Mouse (Mus musculus): Measurements from ENCODE around the gene Slc46a2.

GRCm38 (mm10) chr4:59897814-59898520 lies 16.9 kb downstream of the Slc46a2 start:
- TF ChIP-seq CTCF (IDR thresholded peaks at IDR 0.05; ENCODE audit: control insufficient read depth, insufficient read depth, low read length) (no peak), POLR2A (IDR thresholded peaks at IDR 0.05; ENCODE audit: borderline replicate concordance, control insufficient read depth, low read depth, low read length) (no peak)

Measured in bone marrow, adult 2 months (tissue).